Comparison of ENCODE assay signal across 12 mouse cellular contexts in genomic region chr2:30356906-30357305, GRCm38 (mm10). TPM values are rescaled to one million over a fixed set of nuclear protein-coding genes. Genes with fewer than 3 reads are reported as not detected.
DNase-seq lines count a peak whose midpoint lies in the region; ATAC-seq and TF ChIP-seq lines count a peak whose summit lies in the region.
"Had no signal": no experiment of that assay in that cellular context is flagged by ENCODE, and none has a peak within 500 bp of the region (broad histone marks: within the 10 kb centered on the region; RNA-seq: fewer than 3 reads in every experiment).

No protein-coding gene starts in this region.

- peaks cover 16% of the 10 kb centered on the region for H3K36me3 ChIP-seq in heart, embryonic 16.5 days (ENCODE audit: control insufficient read depth, insufficient read depth)
- peaks cover 57% of the 10 kb centered on the region for H3K36me3 ChIP-seq in megakaryocyte, embryonic 14.5 days (replicated peaks; ENCODE audit: low read length)
- H3K36me3 ChIP-seq in myocyte (ENCODE audit: control insufficient read depth, insufficient read depth): no peaks in the 10 kb centered on the region
- H3K36me3 ChIP-seq in thymus, adult 2 months (ENCODE audit: control insufficient read depth, insufficient read depth, low read length): no peaks in the 10 kb centered on the region; the same call in 1 of the 2 replicates

- H3K4me3 ChIP-seq in heart, embryonic 16.5 days (ENCODE audit: low read length): no peak overlapping the region
- peak overlapping the region; percentile 53 for H3K4me3 ChIP-seq in megakaryocyte, embryonic 14.5 days (replicated peaks)
- H3K4me3 ChIP-seq in myocyte: peak overlapping the region; percentile 30
- no peak overlapping the region for H3K4me3 ChIP-seq in thymus, adult 2 months (ENCODE audit: control insufficient read depth, insufficient read depth, low read length)
- H3K4me3 ChIP-seq: lung, embryonic 15.5 days had no signal

- intact Hi-C loops in heart, postnatal 25 days (cut with DNase I): no loop called here

- ATAC-seq in heart, embryonic 16.5 days (replicated peaks; ENCODE audit: extremely low read depth, insufficient read depth, low FRiP score): no peak
- no peak for ATAC-seq in megakaryocyte, adult 5-6 weeks (ENCODE audit: poor library complexity, severe bottlenecking)
- ATAC-seq: activated CD4-positive, CD25-positive, alpha-beta regulatory T cell, adult 4 months had no signal

- TF ChIP-seq POLR2A in myocyte (IDR thresholded peaks at IDR 0.05; ENCODE audit: insufficient read length, low read depth): no peak
- TF ChIP-seq POLR2A in thymus, adult 2 months (IDR thresholded peaks at IDR 0.05; ENCODE audit: control insufficient read depth, extremely low read depth, insufficient read depth, low read length, poor library complexity): no peak

- 52% methylated on average over 9 of the region's 9 CpGs for whole genome bisulfite sequencing in heart, embryonic 16.5 days
- WGBS in thymus, adult 2 months: 86% methylated on average over 9 of the region's 9 CpGs

- H3K79me2 ChIP-seq in myocyte (ENCODE audit: control insufficient read depth, insufficient read depth): no peaks in the 10 kb centered on the region

- H3ac ChIP-seq in myocyte (ENCODE audit: control insufficient read depth, insufficient read length): no peak overlapping the region

- H3K4me2 ChIP-seq in heart, embryonic 16.5 days (ENCODE audit: low read depth, low read length): peak overlapping the region; percentile 97
- H3K4me2 ChIP-seq in myocyte (ENCODE audit: low read depth): peak overlapping the region; percentile 79

- TF ChIP-seq CTCF in thymus, adult 2 months (IDR thresholded peaks at IDR 0.05; ENCODE audit: borderline replicate concordance, control insufficient read depth, extremely low read depth, insufficient read depth, low read length, poor library complexity): no peak

- H3K9ac ChIP-seq in heart, embryonic 16.5 days (ENCODE audit: low read length): peak overlapping the region; percentile 91
- H3K9ac ChIP-seq: lung, embryonic 15.5 days had no signal

- DNase-seq in cerebellum, adult 9-10 months: peak; percentile 63
- DNase-seq in cerebellum, postnatal 4 days (ENCODE audit: low spot score in 2 of 2): no peak
- DNase-seq in heart, postnatal 25 days (ENCODE audit: low spot score): no peak
- DNase-seq in thymus, adult 2 months: no peak
- DNase-seq: spleen, adult 18-20 months had no signal

- peaks cover 28% of the 10 kb centered on the region for H3K4me1 ChIP-seq in heart, embryonic 16.5 days (ENCODE audit: control insufficient read depth, insufficient read depth, low read length)
- peaks cover 57% of the 10 kb centered on the region for H3K4me1 ChIP-seq in megakaryocyte, embryonic 14.5 days
- peaks cover 12% of the 10 kb centered on the region for H3K4me1 ChIP-seq in thymus, adult 2 months (replicated peaks; ENCODE audit: control insufficient read depth, insufficient read depth, low read length)

- H3K9me3 ChIP-seq in heart, embryonic 16.5 days (replicated peaks; ENCODE audit: control insufficient read depth, low read length): no peaks in the 10 kb centered on the region
- H3K9me3 ChIP-seq in megakaryocyte, embryonic 14.5 days: no peaks in the 10 kb centered on the region
- H3K9me3 ChIP-seq: G1E; lung, embryonic 15.5 days had no signal

- peak overlapping the region; percentile 90 for H3K27ac ChIP-seq in heart, embryonic 16.5 days (ENCODE audit: low read length)
- H3K27ac ChIP-seq in thymus, adult 2 months (ENCODE audit: control insufficient read depth, insufficient read depth, low read length): no peak overlapping the region

- no peaks in the 10 kb centered on the region for H3K27me3 ChIP-seq in heart, embryonic 16.5 days (ENCODE audit: control insufficient read depth, insufficient read depth, low read length)
- H3K27me3 ChIP-seq in megakaryocyte, embryonic 14.5 days (replicated peaks): no peaks in the 10 kb centered on the region
- no peaks in the 10 kb centered on the region for H3K27me3 ChIP-seq in myocyte (ENCODE audit: control insufficient read depth, insufficient read depth, insufficient read length)
- H3K27me3 ChIP-seq in thymus, adult 2 months (ENCODE audit: control insufficient read depth, insufficient read depth, low read length): no peaks in the 10 kb centered on the region
- H3K27me3 ChIP-seq: lung, embryonic 15.5 days had no signal

TF ChIP-seq in myocyte, 11 proteins besides CTCF, POLR2A, EP300 and RAD21:
- no peak for TF ChIP-seq POLR2AphosphoS2 (IDR thresholded peaks at IDR 0.05; ENCODE audit: insufficient read length, low read depth)
- no peak for TF ChIP-seq TCF3 (IDR thresholded peaks at IDR 0.05; ENCODE audit: insufficient read length, low read depth)
- no peak for TF ChIP-seq REST (IDR thresholded peaks at IDR 0.05; ENCODE audit: insufficient read depth, insufficient read length)
- TF ChIP-seq CEBPB (IDR thresholded peaks at IDR 0.05; ENCODE audit: insufficient read depth, poor library complexity, severe bottlenecking): no peak
- no peak for TF ChIP-seq MYOG (IDR thresholded peaks at IDR 0.05; ENCODE audit: control insufficient read depth in 1 of 3, insufficient read depth in 1 of 3, insufficient read length in 2 of 3, low read depth in 2 of 3)
- no peak for TF ChIP-seq MYOD1 (IDR thresholded peaks at IDR 0.05; ENCODE audit: control insufficient read depth in 1 of 3, insufficient read length in 2 of 3, low read depth in 2 of 3)
- TF ChIP-seq SRF (IDR thresholded peaks at IDR 0.05; ENCODE audit: control insufficient read depth, insufficient read length, low read depth): no peak
- no peak for TF ChIP-seq USF1 (IDR thresholded peaks at IDR 0.05; ENCODE audit: low read depth)

RNA-seq across cellular contexts. Expression of gene Sh3glb2, which starts 2.2 kb away (rescaled TPM):
- polyA plus RNA-seq in heart, embryonic 16.5 days (2015; fragmentation: Nextera tagmentation; extraction: Ambion mirVana): 135 and 136 TPM in 2 replicates
- 10 to 100 TPM; 39.7 to 40.3 TPM for total RNA-seq in heart, postnatal 25 days (2021)
- 45.5 and 81.3 TPM in 2 replicates for polyA plus RNA-seq in megakaryocyte, embryonic 14.5 days (2012; ENCODE audit: insufficient read depth, low replicate concordance)
- total RNA-seq in megakaryocyte, adult 5-6 weeks (2015): 14.9 and 16.5 TPM in 2 replicates
- 20.4 and 24.3 TPM in 2 replicates for total RNA-seq in megakaryocyte, adult 5-6 weeks (2017)
- 73.7 TPM for polyA plus RNA-seq in myocyte (2012; fragmentation: generic; extraction: Trizol)
- 253 and 265 TPM in 2 replicates for polyA plus RNA-seq in thymus, adult 2 months (2012; rRNA removed)

RNA-seq across cellular contexts. Expression of gene Miga2, which starts 7.1 kb away (rescaled TPM):
- 38.7 and 43.5 TPM in 2 replicates for polyA plus RNA-seq in heart, embryonic 16.5 days (2015; fragmentation: Nextera tagmentation; extraction: Ambion mirVana)
- 10 to 100 TPM; 68.5 to 74.0 TPM for total RNA-seq in heart, postnatal 25 days (2021)
- polyA plus RNA-seq in megakaryocyte, embryonic 14.5 days (2012; ENCODE audit: insufficient read depth, low replicate concordance): 7.8 and 15.0 TPM in 2 replicates
- total RNA-seq in megakaryocyte, adult 5-6 weeks (2015): 2.0 and 2.1 TPM in 2 replicates
- total RNA-seq in megakaryocyte, adult 5-6 weeks (2017): 2.7 and 5.2 TPM in 2 replicates
- polyA plus RNA-seq in myocyte (2012; fragmentation: generic; extraction: Trizol): 13.6 TPM
- polyA plus RNA-seq in thymus, adult 2 months (2012; rRNA removed): 25.8 and 28.7 TPM in 2 replicates

RNA-seq across cellular contexts. Expression of gene Dolpp1, which starts 35.1 kb away (rescaled TPM):
- 26.0 and 29.3 TPM in 2 replicates for polyA plus RNA-seq in heart, embryonic 16.5 days (2015; fragmentation: Nextera tagmentation; extraction: Ambion mirVana)
- total RNA-seq in heart, postnatal 25 days (2021): 10 to 100 TPM in 1 of 2 experiments, 1 to 10 TPM in 1; 8.3 to 10.4 TPM
- polyA plus RNA-seq in megakaryocyte, embryonic 14.5 days (2012; ENCODE audit: insufficient read depth, low replicate concordance): 24.4 and 42.0 TPM in 2 replicates
- total RNA-seq in megakaryocyte, adult 5-6 weeks (2015): 5.3 and 6.0 TPM in 2 replicates
- total RNA-seq in megakaryocyte, adult 5-6 weeks (2017): 11.5 and 16.8 TPM in 2 replicates
- polyA plus RNA-seq in myocyte (2012; fragmentation: generic; extraction: Trizol): 15.7 TPM
- 97.2 and 98.9 TPM in 2 replicates for polyA plus RNA-seq in thymus, adult 2 months (2012; rRNA removed)

RNA-seq across cellular contexts. Expression of gene Crat, which starts 58.7 kb away (rescaled TPM):
- polyA plus RNA-seq in heart, embryonic 16.5 days (2015; fragmentation: Nextera tagmentation; extraction: Ambion mirVana): 164 and 169 TPM in 2 replicates
- 100 to 1,000 TPM; 433 to 486 TPM for total RNA-seq in heart, postnatal 25 days (2021)
- polyA plus RNA-seq in megakaryocyte, embryonic 14.5 days (2012; ENCODE audit: insufficient read depth, low replicate concordance): 55.0 and 64.0 TPM in 2 replicates
- total RNA-seq in megakaryocyte, adult 5-6 weeks (2015): 26.2 and 29.6 TPM in 2 replicates
- 13.9 and 14.2 TPM in 2 replicates for total RNA-seq in megakaryocyte, adult 5-6 weeks (2017)
- polyA plus RNA-seq in myocyte (2012; fragmentation: generic; extraction: Trizol): 42.2 TPM
- polyA plus RNA-seq in thymus, adult 2 months (2012; rRNA removed): 93.9 and 96.4 TPM in 2 replicates

RNA-seq across cellular contexts. Expression of gene Ptpa, which starts 58.9 kb away (rescaled TPM):
- 125 and 126 TPM in 2 replicates for polyA plus RNA-seq in heart, embryonic 16.5 days (2015; fragmentation: Nextera tagmentation; extraction: Ambion mirVana)
- total RNA-seq in heart, postnatal 25 days (2021): 10 to 100 TPM; 91.2 to 92.3 TPM
- 473 and 551 TPM in 2 replicates for polyA plus RNA-seq in megakaryocyte, embryonic 14.5 days (2012; ENCODE audit: insufficient read depth, low replicate concordance)
- total RNA-seq in megakaryocyte, adult 5-6 weeks (2015): 68.9 and 69.0 TPM in 2 replicates
- 44.3 and 45.9 TPM in 2 replicates for total RNA-seq in megakaryocyte, adult 5-6 weeks (2017)
- polyA plus RNA-seq in myocyte (2012; fragmentation: generic; extraction: Trizol): 151 TPM
- polyA plus RNA-seq in thymus, adult 2 months (2012; rRNA removed): 180 and 227 TPM in 2 replicates

Comparison
In these comparisons a context has a peak if more than half of its experiments do, and no peak if none do; other contexts are left out.
1. H3K4me3 ChIP-seq: peak in megakaryocyte, embryonic 14.5 days (single experiment) and myocyte (single experiment); none in heart, embryonic 16.5 days (single experiment) and thymus, adult 2 months (single experiment).